Mouse (Mus musculus) bone marrow, adult 2 months (tissue): ENCODE data around the gene AC124502.3. TPM values are rescaled to one million over a fixed set of nuclear protein-coding genes. Genes with fewer than 3 reads are reported as not detected.

Experiments used
- H3K27ac ChIP-seq: fragments of 200-500 bp; 2 replicates; pipeline ENCODE4 v1.5.1; 2012; ENCODE audit warnings: low read depth, mild to moderate bottlenecking, control low read depth, inconsistent platforms, low read length; ENCODE audit not compliant: control insufficient read depth, poor library complexity, insufficient read depth
- H3K4me1 ChIP-seq: fragments of 200-500 bp; 2 replicates; pipeline ENCODE4 v1.6.1; 2011; ENCODE audit warnings: low read length; ENCODE audit not compliant: control insufficient read depth, insufficient read depth
- H3K4me3 ChIP-seq: fragments of 200-500 bp; replicated peaks from 2 replicates; pipeline ENCODE3; 2011; ENCODE audit warnings: mild to moderate bottlenecking, low read depth, low read length, control low read depth; ENCODE audit not compliant: control insufficient read depth
- CTCF ChIP-seq: fragments of 200-500 bp; IDR thresholded peaks from 2 replicates; pipeline ENCODE4 v1.5.1; 2011; ENCODE audit warnings: low read length, control low read depth; ENCODE audit not compliant: control insufficient read depth, insufficient read depth
- POLR2A ChIP-seq: fragments of 200-500 bp; IDR thresholded peaks from 2 replicates; pipeline ENCODE4 v1.6.1; 2011; ENCODE audit warnings: low read depth, mild to moderate bottlenecking, control low read depth, low read length, borderline replicate concordance; ENCODE audit not compliant: control insufficient read depth
- WGBS: fragments of 180-500 bp; shearing (Covaris S2); methylation state at CpG from one replicate; pipeline ENCODE4 v1.1.7; 2018; 5-methylcytosine and 5-hydroxymethylcytosine counted together
- polyA plus RNA-seq: library from polyadenylated mRNA; stranded (reverse); fragments of >200 nt; gene quantifications from 2 replicates; pipeline ENCODE4 v1.2.4, GENCODE M21; 2011; ENCODE audit warnings: low replicate concordance; ENCODE audit not compliant: missing spikeins, insufficient read depth, insufficient read length

AC124502.3 gene
- polyA plus RNA-seq, 1 experiment = not detected

- no peak for TF ChIP-seq POLR2A
- no peak for TF ChIP-seq CTCF
- H3K4me3 ChIP-seq = no peak overlapping the region
- 58% methylated on average over 21 of the region's 21 CpGs for WGBS
- H3K4me1 ChIP-seq = peaks cover 3% of the 10 kb centered on the region
- H3K27ac ChIP-seq = no peak overlapping the region
Observed at GRCm38 (mm10) chr19:5068570-5069234, 30.0 kb downstream of the AC124502.3 start.

- TF ChIP-seq POLR2A = no peak
- no peak for TF ChIP-seq CTCF
- peaks cover 3% of the 10 kb centered on the region for H3K4me1 ChIP-seq
- WGBS = 83% methylated on average over 5 of the region's 5 CpGs
Observed at GRCm38 (mm10) chr19:5069486-5069885, 30.8 kb downstream of the AC124502.3 start.

GRCm38 (mm10) chr19:5069978-5070377 is 31.3 kb downstream of the AC124502.3 start:
- no peak for TF ChIP-seq POLR2A
- no peak for TF ChIP-seq CTCF
- WGBS = 94% methylated on average over 7 of the region's 7 CpGs
- Histone ChIP-seq H3K27ac (no peak overlapping the region), H3K4me1 (peaks cover 3% of the 10 kb centered on the region), H3K4me3 (no peak overlapping the region)

More at GRCm38 (mm10) chr19:5069486-5069885, 30.8 kb downstream of the AC124502.3 start:
- H3K27ac ChIP-seq = no peak overlapping the region
- no peak overlapping the region for H3K4me3 ChIP-seq

GRCm38 (mm10) chr19:5071077-5071476 is 32.4 kb downstream of the AC124502.3 start:
- WGBS = 56% methylated on average over 11 of the region's 11 CpGs
- no peak overlapping the region for H3K4me3 ChIP-seq

GRCm38 (mm10) chr19:5071545-5072369 is 33.1 kb downstream of the AC124502.3 start:
- WGBS = 8% methylated on average over 40 of the region's 40 CpGs
- no peak for TF ChIP-seq POLR2A
- TF ChIP-seq CTCF = no peak
- H3K27ac ChIP-seq = no peak overlapping the region
- peaks cover 3% of the 10 kb centered on the region for H3K4me1 ChIP-seq
- H3K4me3 ChIP-seq = peak overlapping the region; percentile 45

More at GRCm38 (mm10) chr19:5071077-5071476, 32.4 kb downstream of the AC124502.3 start:
- Histone ChIP-seq H3K4me1 (peaks cover 3% of the 10 kb centered on the region), H3K27ac (no peak overlapping the region)
- no peak for TF ChIP-seq CTCF
- TF ChIP-seq POLR2A = no peak

GRCm38 (mm10) chr19:5072389-5073019 is 33.8 kb downstream of the AC124502.3 start:
- WGBS = 6% methylated on average over 20 of the region's 20 CpGs
- TF ChIP-seq POLR2A (no peak), CTCF (no peak)
- no peak overlapping the region for H3K27ac ChIP-seq
- peaks cover 3% of the 10 kb centered on the region for H3K4me1 ChIP-seq
- H3K4me3 ChIP-seq = peak overlapping the region; percentile 45

GRCm38 (mm10) chr19:5073028-5073427 is 34.3 kb downstream of the AC124502.3 start:
- WGBS = 2% methylated on average over 15 of the region's 15 CpGs
- H3K4me3 ChIP-seq = peak overlapping the region; percentile 64
- H3K27ac ChIP-seq = no peak overlapping the region
- peaks cover 3% of the 10 kb centered on the region for H3K4me1 ChIP-seq
- TF ChIP-seq CTCF = peak; percentile 47
- TF ChIP-seq POLR2A = no peak

GRCm38 (mm10) chr19:5073518-5073917 is 34.8 kb downstream of the AC124502.3 start:
- 35% methylated on average over 5 of the region's 5 CpGs for WGBS
- no peak overlapping the region for H3K27ac ChIP-seq
- H3K4me3 ChIP-seq = no peak overlapping the region
- TF ChIP-seq POLR2A = no peak
- no peak for TF ChIP-seq CTCF
- H3K4me1 ChIP-seq = peaks cover 3% of the 10 kb centered on the region
